Mouse (Mus musculus) neural tube, embryonic 15.5 days (tissue): Measurements from ENCODE around the gene Nek3. TPM values are rescaled to one million over a fixed set of nuclear protein-coding genes. Genes with fewer than 3 reads are reported as not detected.

ENCODE experiments used
- ATAC-seq: fragments of 200-750 bp; cut with Nextera tagmentation; 2 replicates; pipeline ENCODE4 v1.8.0; 2017; ENCODE audit warnings: mild to moderate bottlenecking, moderate TSS enrichment, moderate library complexity; ENCODE audit not compliant: low FRiP score
- H3K27ac ChIP-seq: fragments of 300-500 bp; sonication (generic); replicated peaks from 2 replicates; pipeline ENCODE4 v1.5.1; 2015; ENCODE audit warnings: mild to moderate bottlenecking, inconsistent platforms
- H3K27me3 ChIP-seq: fragments of 300-500 bp; sonication (generic); replicated peaks from 2 replicates; pipeline ENCODE4 v1.6.1; 2015; ENCODE audit warnings: inconsistent platforms
- H3K36me3 ChIP-seq: fragments of 300-500 bp; sonication (generic); 2 replicates; pipeline ENCODE4 v1.6.1; 2015; ENCODE audit warnings: inconsistent platforms
- H3K4me1 ChIP-seq: fragments of 300-500 bp; sonication (generic); 2 replicates; pipeline ENCODE4 v1.6.1; 2015; ENCODE audit warnings: inconsistent platforms
- H3K4me2 ChIP-seq: fragments of 300-500 bp; sonication (generic); 2 replicates; pipeline ENCODE4 v1.6.1; 2015; ENCODE audit warnings: inconsistent platforms, mild to moderate bottlenecking, moderate library complexity
- H3K4me3 ChIP-seq: fragments of 300-500 bp; sonication (generic); replicated peaks from 2 replicates; pipeline ENCODE4 v1.5.1; 2015; ENCODE audit warnings: mild to moderate bottlenecking, inconsistent platforms
- H3K9ac ChIP-seq: fragments of 300-500 bp; sonication (generic); replicated peaks from 2 replicates; pipeline ENCODE4 v1.6.1; 2015; ENCODE audit warnings: mild to moderate bottlenecking, inconsistent platforms
- H3K9me3 ChIP-seq: fragments of 300-500 bp; sonication (generic); replicated peaks from 2 replicates; pipeline ENCODE4 v1.6.1; 2016; ENCODE audit warnings: inconsistent platforms
- WGBS: fragments of 180-500 bp; shearing (Covaris S2); methylation state at CpG from one replicate; pipeline ENCODE4 v1.1.7; 2015; ENCODE audit warnings: mixed read lengths; 5-methylcytosine and 5-hydroxymethylcytosine counted together
- polyA plus RNA-seq: library from polyadenylated mRNA; unstranded; fragments of >200 nt; fragmentation: Nextera tagmentation; extraction: Ambion mirVana; gene quantifications from 2 replicates; pipeline ENCODE4 v1.2.1, GENCODE M21; 2015

Nek3 gene
- polyA plus RNA-seq, 1 experiment from 2014 or later = 8.0 TPM

DNA sequence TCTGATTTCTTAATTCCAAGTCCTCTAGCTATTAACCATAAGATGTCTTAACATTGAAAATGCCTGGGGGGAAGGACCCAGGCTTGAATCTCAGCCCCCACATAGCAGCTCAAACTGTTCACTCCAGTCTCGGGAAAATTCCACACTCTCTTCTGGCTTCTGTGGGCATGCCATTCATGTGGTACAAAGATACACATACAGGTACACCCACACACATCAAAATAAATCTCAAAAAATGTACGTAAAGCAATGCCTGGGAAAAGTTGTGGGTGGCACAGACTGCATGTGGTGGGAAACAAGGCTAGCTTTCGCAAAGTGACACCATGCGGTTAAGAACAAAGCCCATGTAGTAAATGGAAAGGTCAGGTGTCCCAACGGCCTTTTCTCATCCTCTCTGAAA lies 2.9 kb upstream of the Nek3 start:
- Histone ChIP-seq H3K9ac (no peak overlapping the region), H3K4me3 (no peak overlapping the region), H3K27ac (no peak overlapping the region), H3K4me2 (no peak overlapping the region), H3K27me3 (no peaks in the 10 kb centered on the region), H3K4me1 (peaks cover 13% of the 10 kb centered on the region), H3K9me3 (no peaks in the 10 kb centered on the region), H3K36me3 (no peaks in the 10 kb centered on the region)
- ATAC-seq = no peak
- WGBS = 94% methylated on average over 5 of the region's 5 CpGs

DNA sequence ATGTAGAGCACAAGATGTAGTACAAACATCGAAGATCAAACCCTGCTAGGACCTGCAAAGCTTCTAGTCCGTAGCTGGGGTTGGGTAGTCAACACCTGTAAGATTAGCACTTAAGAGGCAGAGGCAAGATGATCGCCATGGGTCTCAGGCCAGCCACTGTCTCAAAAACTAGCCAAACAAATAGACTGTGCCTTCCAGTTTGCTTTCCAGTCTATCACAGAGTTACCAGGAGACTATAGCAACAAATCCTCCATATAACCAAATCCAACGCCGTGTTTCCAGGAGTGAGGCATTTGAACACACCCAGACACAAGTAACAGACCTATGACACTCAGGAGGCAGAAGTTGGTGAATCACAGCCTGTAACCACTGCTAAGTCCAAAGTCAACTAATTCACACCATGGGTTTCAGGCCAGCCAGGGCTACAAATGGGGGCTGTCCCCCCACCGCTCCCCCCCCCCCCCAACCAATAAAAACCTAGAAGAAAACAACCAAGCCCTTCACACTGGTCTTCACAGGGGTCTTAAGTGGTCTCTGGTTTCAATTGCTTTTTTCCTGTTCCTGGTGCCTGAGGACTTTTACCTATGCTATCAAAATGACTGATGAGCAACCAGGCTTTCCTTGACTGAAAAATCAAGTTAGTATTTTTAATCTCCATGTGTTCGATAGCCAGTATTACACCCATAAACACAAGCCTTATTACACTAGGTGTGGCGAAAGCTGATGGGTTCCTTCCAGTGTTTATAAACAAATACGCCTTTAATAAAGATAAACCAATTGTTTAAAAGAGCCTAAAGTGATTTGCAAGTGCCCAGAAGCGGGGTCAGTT lies 770 bp downstream of the Nek3 start:
- Histone ChIP-seq H3K4me2 (peak overlapping the region; percentile 61), H3K4me3 (peak overlapping the region; percentile 63)
- ATAC-seq = peak; percentile 59

DNA sequence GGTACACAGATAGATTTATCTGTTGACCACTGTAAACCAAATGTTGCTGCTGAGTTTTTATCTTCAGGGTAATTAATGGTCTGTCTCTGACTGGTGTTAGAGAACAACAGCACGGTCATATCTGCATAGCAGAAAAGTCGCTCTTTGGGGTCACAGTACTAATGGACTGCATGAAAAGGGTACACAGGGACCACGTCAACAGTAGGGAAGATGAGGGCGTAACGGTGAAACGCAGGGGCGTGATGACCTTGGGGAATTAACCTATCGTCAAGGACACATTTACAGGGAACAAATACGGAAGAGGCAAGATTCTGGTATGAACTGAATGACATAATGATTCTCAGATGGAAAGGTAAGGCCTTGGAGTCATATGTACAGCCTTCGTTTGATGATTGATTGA lies 1.8 kb downstream of the Nek3 start:
- Histone ChIP-seq H3K27me3 (no peaks in the 10 kb centered on the region), H3K4me3 (no peak overlapping the region), H3K9ac (no peak overlapping the region), H3K27ac (no peak overlapping the region), H3K4me1 (peaks cover 13% of the 10 kb centered on the region), H3K4me2 (no peak overlapping the region), H3K36me3 (peaks cover 9% of the 10 kb centered on the region), H3K9me3 (no peaks in the 10 kb centered on the region)
- WGBS = 92% methylated on average over 10 of the region's 10 CpGs
- ATAC-seq = no peak

More for the DNA sequence above, 770 bp downstream of the Nek3 start:
- Histone ChIP-seq H3K9me3 (no peaks in the 10 kb centered on the region), H3K27me3 (no peaks in the 10 kb centered on the region), H3K27ac (peak overlapping the region; percentile 86), H3K9ac (peak overlapping the region; percentile 68), H3K4me1 (peaks cover 13% of the 10 kb centered on the region), H3K36me3 (no peaks in the 10 kb centered on the region)
- 45% methylated on average over 10 of the region's 10 CpGs for WGBS

- WGBS = 90% methylated on average over 8 of the region's 8 CpGs
- H3K4me2 ChIP-seq = no peak overlapping the region
- H3K4me1 ChIP-seq = peaks cover 13% of the 10 kb centered on the region
- H3K9ac ChIP-seq = no peak overlapping the region
- no peak overlapping the region for H3K27ac ChIP-seq
- no peaks in the 10 kb centered on the region for H3K9me3 ChIP-seq
- no peaks in the 10 kb centered on the region for H3K27me3 ChIP-seq
- peaks cover 17% of the 10 kb centered on the region for H3K36me3 ChIP-seq
- no peak for ATAC-seq
- no peak overlapping the region for H3K4me3 ChIP-seq
Observed at GRCm38 (mm10) chr8:22162206-22162605, 4.0 kb downstream of the Nek3 start.

DNA sequence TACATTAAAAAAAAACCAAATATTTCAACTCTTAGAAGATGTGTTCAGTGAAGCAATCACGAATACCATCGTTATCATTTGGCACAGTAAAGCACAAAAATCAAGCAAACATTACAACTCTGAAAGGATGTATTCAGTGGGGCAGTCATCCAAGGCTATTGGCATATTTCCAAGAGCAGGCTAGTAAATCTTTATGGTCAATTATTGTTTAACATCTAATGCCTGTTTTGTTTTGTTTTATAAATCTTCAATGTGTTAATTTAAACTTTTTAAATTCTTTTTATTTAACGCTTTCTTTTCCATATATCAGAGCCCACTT lies 15.9 kb downstream of the Nek3 start:
- H3K4me2 ChIP-seq = no peak overlapping the region
- no peaks in the 10 kb centered on the region for H3K27me3 ChIP-seq
- no peak overlapping the region for H3K9ac ChIP-seq
- H3K4me1 ChIP-seq = no peaks in the 10 kb centered on the region; the same call in 1 of the 2 replicates
- no peaks in the 10 kb centered on the region for H3K9me3 ChIP-seq
- no peak overlapping the region for H3K27ac ChIP-seq
- H3K4me3 ChIP-seq = no peak overlapping the region
- no peak for ATAC-seq
- H3K36me3 ChIP-seq = peaks cover 8% of the 10 kb centered on the region; the same call in 1 of the 2 replicates
- 60% methylated on average over 3 of the region's 3 CpGs for WGBS

DNA sequence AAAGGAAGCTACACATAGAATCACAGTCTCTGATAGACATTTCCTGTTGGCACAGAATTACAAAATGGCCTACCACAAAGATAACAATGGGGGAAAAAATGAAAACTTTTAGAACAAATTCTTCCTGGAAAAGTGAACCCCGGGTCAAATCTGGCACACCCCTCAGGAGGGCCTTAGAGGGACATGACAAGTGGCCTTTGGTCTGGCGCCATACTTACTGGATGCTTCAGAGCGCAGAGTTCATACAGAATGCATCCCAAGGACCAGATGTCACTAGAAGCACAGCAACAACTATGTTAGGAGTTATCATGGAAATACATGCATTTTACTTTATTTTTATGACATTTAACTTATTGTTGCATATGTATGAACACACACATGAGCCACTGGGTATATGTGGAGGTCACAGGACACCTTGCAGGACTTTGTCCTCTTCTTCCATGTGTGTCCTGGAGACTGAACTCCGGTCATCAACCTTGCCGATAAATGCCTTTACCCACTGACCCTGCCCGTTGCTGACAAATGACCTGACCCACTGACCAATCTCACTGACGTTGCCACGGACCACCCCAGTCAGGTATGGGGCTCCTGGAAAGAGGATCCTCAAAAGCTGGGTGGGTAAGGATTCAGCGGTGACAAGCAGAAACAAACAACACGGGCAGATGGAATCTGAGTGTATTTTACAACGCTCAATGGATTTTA lies 16.4 kb downstream of the Nek3 start:
- no peaks in the 10 kb centered on the region for H3K27me3 ChIP-seq
- no peaks in the 10 kb centered on the region; the same call in 1 of the 2 replicates for H3K4me1 ChIP-seq
- H3K36me3 ChIP-seq = peaks cover 8% of the 10 kb centered on the region; the same call in 1 of the 2 replicates
- 89% methylated on average over 11 of the region's 11 CpGs for WGBS
- ATAC-seq = no peak
- no peak overlapping the region for H3K27ac ChIP-seq
- H3K4me3 ChIP-seq = no peak overlapping the region
- no peak overlapping the region for H3K9ac ChIP-seq
- no peak overlapping the region for H3K4me2 ChIP-seq
- no peaks in the 10 kb centered on the region for H3K9me3 ChIP-seq

DNA sequence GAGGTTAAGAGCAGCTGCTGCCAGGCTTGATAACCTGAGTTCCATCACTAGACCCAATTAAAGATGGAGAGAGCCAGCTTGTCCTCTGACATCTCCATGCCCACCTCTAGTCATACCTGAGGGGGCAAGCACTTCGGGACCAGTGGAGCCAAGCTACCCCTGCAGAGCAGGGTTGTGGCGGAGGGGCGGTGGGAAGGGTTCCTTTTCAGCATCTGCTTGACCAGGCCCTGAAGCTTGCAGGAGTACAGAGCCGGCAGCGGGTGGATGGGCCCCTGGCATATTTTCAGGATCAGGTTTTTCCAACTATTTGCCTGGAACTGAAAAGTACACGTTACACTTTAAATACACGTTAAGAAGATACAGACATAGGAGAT lies 17.9 kb downstream of the Nek3 start:
- Histone ChIP-seq H3K4me3 (no peak overlapping the region), H3K4me1 (no peaks in the 10 kb centered on the region; the same call in 1 of the 2 replicates), H3K27ac (no peak overlapping the region), H3K4me2 (no peak overlapping the region), H3K9me3 (no peaks in the 10 kb centered on the region), H3K9ac (no peak overlapping the region), H3K36me3 (peaks cover 8% of the 10 kb centered on the region; the same call in 1 of the 2 replicates), H3K27me3 (no peaks in the 10 kb centered on the region)
- ATAC-seq = no peak
- WGBS = 93% methylated on average over 7 of the region's 7 CpGs

- Histone ChIP-seq H3K27me3 (no peaks in the 10 kb centered on the region), H3K4me2 (no peak overlapping the region), H3K4me3 (no peak overlapping the region), H3K36me3 (peaks cover 11% of the 10 kb centered on the region; the same call in 1 of the 2 replicates), H3K27ac (no peak overlapping the region), H3K4me1 (no peaks in the 10 kb centered on the region; the same call in 1 of the 2 replicates), H3K9ac (no peak overlapping the region), H3K9me3 (no peaks in the 10 kb centered on the region)
- no peak for ATAC-seq
- 77% methylated on average over 9 of the region's 9 CpGs for WGBS
Observed at GRCm38 (mm10) chr8:22147706-22148366, 18.4 kb downstream of the Nek3 start.

DNA sequence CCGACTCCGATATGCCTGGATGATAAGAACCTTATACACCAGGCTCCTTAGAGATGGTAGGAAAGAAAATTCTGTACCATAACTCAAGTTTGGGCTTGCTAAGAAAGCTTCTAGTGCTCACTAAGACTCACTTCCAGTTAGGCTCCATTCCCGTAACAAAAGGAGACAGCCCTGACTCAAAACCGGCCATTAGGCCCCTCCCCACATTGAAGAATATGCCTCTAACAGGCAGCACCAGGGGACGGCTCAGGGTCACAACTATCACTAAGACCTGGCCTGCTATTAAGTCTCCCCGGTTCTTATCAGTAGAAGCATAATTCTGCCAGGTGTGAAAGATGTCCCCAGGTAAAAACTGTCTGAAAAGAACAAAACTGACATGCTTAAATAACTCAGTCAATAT lies 20.4 kb downstream of the Nek3 start:
- Histone ChIP-seq H3K27me3 (no peaks in the 10 kb centered on the region), H3K4me3 (no peak overlapping the region), H3K9ac (no peak overlapping the region), H3K27ac (no peak overlapping the region), H3K36me3 (peaks cover 17% of the 10 kb centered on the region; the same call in 1 of the 2 replicates), H3K4me2 (no peak overlapping the region), H3K4me1 (no peaks in the 10 kb centered on the region; the same call in 1 of the 2 replicates), H3K9me3 (no peaks in the 10 kb centered on the region)
- WGBS = 85% methylated on average over 6 of the region's 6 CpGs
- no peak for ATAC-seq

DNA sequence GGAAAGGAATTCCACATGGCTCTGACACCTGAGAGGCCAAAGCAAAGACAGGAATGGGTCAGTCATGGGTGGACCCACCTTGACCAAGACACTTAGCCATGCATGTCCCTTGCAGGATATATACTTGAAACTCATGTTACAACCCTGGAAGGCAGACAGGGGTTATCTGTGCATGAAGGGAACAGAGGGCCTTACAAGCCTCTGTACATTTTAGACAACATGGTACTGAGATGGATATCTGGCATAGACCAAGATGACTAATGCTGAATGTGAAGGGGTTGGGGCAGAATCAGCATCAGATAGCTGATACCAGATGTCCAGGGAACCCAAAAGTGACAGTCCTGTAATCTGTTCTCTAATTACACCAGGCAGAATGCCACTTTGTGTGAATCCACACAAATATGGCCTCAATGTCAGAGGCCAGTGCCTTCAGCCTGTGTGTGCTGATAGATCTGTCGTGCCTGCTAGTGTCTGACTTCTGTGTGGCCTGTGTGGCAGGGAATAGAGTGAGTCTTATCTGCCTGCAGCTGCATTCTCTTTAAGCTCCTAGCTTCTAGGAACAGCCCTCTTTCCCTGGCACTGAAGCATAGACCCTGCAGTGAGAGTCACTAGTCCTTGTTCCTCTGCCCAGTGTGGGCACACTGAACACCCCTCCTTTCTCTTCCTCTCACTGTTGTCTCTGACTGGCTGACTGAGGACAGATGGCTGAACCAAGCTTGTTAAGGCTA lies 22.3 kb downstream of the Nek3 start:
- whole genome bisulfite sequencing = 76% methylated on average over 1 of the region's 1 CpGs
- Histone ChIP-seq H3K36me3 (peaks cover 17% of the 10 kb centered on the region; the same call in 1 of the 2 replicates), H3K9ac (no peak overlapping the region), H3K4me2 (no peak overlapping the region), H3K27ac (no peak overlapping the region), H3K4me3 (no peak overlapping the region), H3K27me3 (no peaks in the 10 kb centered on the region), H3K9me3 (no peaks in the 10 kb centered on the region), H3K4me1 (no peaks in the 10 kb centered on the region)
- no peak for ATAC-seq

- H3K4me1 ChIP-seq = no peaks in the 10 kb centered on the region
- no peak for ATAC-seq
- H3K9ac ChIP-seq = no peak overlapping the region
- H3K4me3 ChIP-seq = no peak overlapping the region
- H3K36me3 ChIP-seq = peaks cover 12% of the 10 kb centered on the region; the same call in 1 of the 2 replicates
- H3K27me3 ChIP-seq = no peaks in the 10 kb centered on the region
- H3K4me2 ChIP-seq = no peak overlapping the region
- H3K27ac ChIP-seq = no peak overlapping the region
- H3K9me3 ChIP-seq = no peaks in the 10 kb centered on the region
- 78% methylated on average over 4 of the region's 4 CpGs for WGBS
Observed at GRCm38 (mm10) chr8:22142592-22142991, 23.6 kb downstream of the Nek3 start.
